Comparison of ENCODE assay signal across 9 mouse cellular contexts in genomic region chr17:32839083-32839802, GRCm38 (mm10). TPM values are rescaled to one million over a fixed set of nuclear protein-coding genes. Genes with fewer than 3 reads are reported as not detected.
DNase-seq lines count a peak whose midpoint lies in the region; ATAC-seq and TF ChIP-seq lines count a peak whose summit lies in the region.
"Had no signal": no experiment of that assay in that cellular context is flagged by ENCODE, and none has a peak within 500 bp of the region (broad histone marks: within the 10 kb centered on the region; RNA-seq: fewer than 3 reads in every experiment).

No protein-coding gene starts in this region.

- no peak overlapping the region for H3ac ChIP-seq in myocyte (ENCODE audit: control insufficient read depth, insufficient read length)

- no peak overlapping the region for H3K9ac ChIP-seq in liver, embryonic 12.5 days
- H3K9ac ChIP-seq in heart, embryonic 15.5 days: no peak overlapping the region

- H3K4me2 ChIP-seq in liver, embryonic 12.5 days: no peak overlapping the region
- H3K4me2 ChIP-seq in heart, embryonic 15.5 days: peak overlapping the region; percentile 20
- H3K4me2 ChIP-seq in myocyte (ENCODE audit: low read depth): peak overlapping the region; percentile 24

- no peaks in the 10 kb centered on the region for H3K36me3 ChIP-seq in liver, embryonic 12.5 days
- H3K36me3 ChIP-seq in heart, embryonic 15.5 days: no peaks in the 10 kb centered on the region
- H3K36me3 ChIP-seq in myocyte (ENCODE audit: control insufficient read depth, insufficient read depth): no peaks in the 10 kb centered on the region

- H3K9me3 ChIP-seq in liver, embryonic 12.5 days (replicated peaks): no peaks in the 10 kb centered on the region
- 0 out of 2 replicates have a peak, but pooled peaks cover 3% of the 10 kb centered on the region for H3K9me3 ChIP-seq in heart, embryonic 15.5 days (replicated peaks)

- H3K27ac ChIP-seq in liver, embryonic 12.5 days: no peak overlapping the region
- H3K27ac ChIP-seq in heart, embryonic 15.5 days: peak overlapping the region; percentile 38; the same call in 1 of the 2 replicates
- H3K27ac ChIP-seq: left cerebral cortex, adult 2 months had no signal

- H3K79me2 ChIP-seq in myocyte (ENCODE audit: control insufficient read depth, insufficient read depth): no peaks in the 10 kb centered on the region

- peak; percentile 13 for DNase-seq in liver
- peak; percentile 11 for DNase-seq in brain, embryonic 14.5 days (ENCODE audit: low read depth)
- no peak for DNase-seq in cerebellum, adult 11-12 months
- DNase-seq in urinary bladder, postnatal 25 days (ENCODE audit: low spot score): no peak
- DNase-seq: cerebellum, adult 11 months had no signal

- no peak for ATAC-seq in liver, embryonic 12.5 days
- ATAC-seq in heart, embryonic 15.5 days (replicated peaks; ENCODE audit: insufficient number of reproducible peaks, insufficient read depth, low FRiP score, low read depth): no peak

- H3K4me3 ChIP-seq in liver, embryonic 12.5 days: no peak overlapping the region
- no peak overlapping the region for H3K4me3 ChIP-seq in heart, embryonic 15.5 days
- no peak overlapping the region for H3K4me3 ChIP-seq in myocyte
- H3K4me3 ChIP-seq: left cerebral cortex, adult 2 months had no signal

- no peaks in the 10 kb centered on the region for H3K4me1 ChIP-seq in liver, embryonic 12.5 days
- H3K4me1 ChIP-seq in heart, embryonic 15.5 days (replicated peaks): peaks cover 2% of the 10 kb centered on the region; the same call in 1 of the 2 replicates

- 47% methylated on average over 15 of the region's 15 CpGs for WGBS in liver, embryonic 12.5 days (ENCODE audit: insufficient replicate concordance)
- WGBS in heart, embryonic 15.5 days: 36% methylated on average over 15 of the region's 15 CpGs

- no peak for TF ChIP-seq POLR2A in brain, embryonic 14.5 days (IDR thresholded peaks at IDR 0.05; ENCODE audit: borderline replicate concordance, extremely low read depth, insufficient read depth, insufficient read length, poor library complexity, severe bottlenecking)
- no peak for TF ChIP-seq POLR2A in myocyte (IDR thresholded peaks at IDR 0.05; ENCODE audit: insufficient read length, low read depth)

- TF ChIP-seq CTCF in brain, embryonic 14.5 days (IDR thresholded peaks at IDR 0.05; ENCODE audit: borderline replicate concordance, extremely low read depth, insufficient read depth, insufficient read length): no peak

- H3K27me3 ChIP-seq in liver, embryonic 12.5 days (replicated peaks): 0 out of 2 replicates have a peak, but pooled peaks cover 3% of the 10 kb centered on the region
- no peaks in the 10 kb centered on the region for H3K27me3 ChIP-seq in heart, embryonic 15.5 days
- no peaks in the 10 kb centered on the region for H3K27me3 ChIP-seq in myocyte (ENCODE audit: control insufficient read depth, insufficient read depth, insufficient read length)

TF ChIP-seq in myocyte, 11 proteins besides CTCF, POLR2A, EP300 and RAD21:
- TF ChIP-seq REST (IDR thresholded peaks at IDR 0.05; ENCODE audit: insufficient read depth, insufficient read length) (no peak), MYOD1 (IDR thresholded peaks at IDR 0.05; ENCODE audit: control insufficient read depth in 1 of 3, insufficient read length in 2 of 3, low read depth in 2 of 3) (no peak), E2F4 (IDR thresholded peaks at IDR 0.05; ENCODE audit: insufficient read depth) (no peak), SRF (IDR thresholded peaks at IDR 0.05; ENCODE audit: control insufficient read depth, insufficient read length, low read depth) (no peak), POLR2AphosphoS2 (IDR thresholded peaks at IDR 0.05; ENCODE audit: insufficient read length, low read depth) (no peak), CEBPB (IDR thresholded peaks at IDR 0.05; ENCODE audit: insufficient read depth, poor library complexity, severe bottlenecking) (no peak), TCF3 (IDR thresholded peaks at IDR 0.05; ENCODE audit: insufficient read length, low read depth) (no peak), MYOG (IDR thresholded peaks at IDR 0.05; ENCODE audit: control insufficient read depth in 1 of 3, insufficient read depth in 1 of 3, insufficient read length in 2 of 3, low read depth in 2 of 3) (no peak)

RNA-seq across cellular contexts. Expression of gene Zfp799, which starts 9.2 kb away (rescaled TPM):
- polyA plus RNA-seq in liver, embryonic 12.5 days (2016; fragmentation: Nextera tagmentation; extraction: Ambion mirVana): 2.5 and 4.0 TPM in 2 replicates
- polyA plus RNA-seq in brain, embryonic 14.5 days (2012; rRNA removed): 18.4 and 19.9 TPM in 2 replicates
- polyA plus RNA-seq in heart, embryonic 15.5 days (2015; fragmentation: Nextera tagmentation; extraction: Ambion mirVana): 6.2 and 8.2 TPM in 2 replicates
- 1.4 TPM for polyA plus RNA-seq in myocyte (2012; fragmentation: generic; extraction: Trizol)

RNA-seq across cellular contexts. Expression of gene Zfp811, which starts 29.5 kb away (rescaled TPM):
- polyA plus RNA-seq in liver, embryonic 12.5 days (2016; fragmentation: Nextera tagmentation; extraction: Ambion mirVana): 0.18 and 0.31 TPM in 2 replicates
- polyA plus RNA-seq in brain, embryonic 14.5 days (2012; rRNA removed): 21.9 and 40.7 TPM in 2 replicates
- 1.1 and 1.3 TPM in 2 replicates for polyA plus RNA-seq in heart, embryonic 15.5 days (2015; fragmentation: Nextera tagmentation; extraction: Ambion mirVana)
- 0.02 TPM for polyA plus RNA-seq in myocyte (2012; fragmentation: generic; extraction: Trizol)

RNA-seq across cellular contexts. Expression of gene Zfp871, which starts 51.2 kb away (rescaled TPM):
- polyA plus RNA-seq in liver, embryonic 12.5 days (2016; fragmentation: Nextera tagmentation; extraction: Ambion mirVana): 15.4 and 16.4 TPM in 2 replicates
- 31.3 and 34.6 TPM in 2 replicates for polyA plus RNA-seq in brain, embryonic 14.5 days (2012; rRNA removed)
- 18.1 and 20.5 TPM in 2 replicates for polyA plus RNA-seq in heart, embryonic 15.5 days (2015; fragmentation: Nextera tagmentation; extraction: Ambion mirVana)
- 1.7 TPM for polyA plus RNA-seq in myocyte (2012; fragmentation: generic; extraction: Trizol)

RNA-seq across cellular contexts. Expression of gene Zfp870, which starts 52.2 kb away (rescaled TPM):
- polyA plus RNA-seq in liver, embryonic 12.5 days (2016; fragmentation: Nextera tagmentation; extraction: Ambion mirVana): 1.8 and 2.8 TPM in 2 replicates
- 4.6 and 5.2 TPM in 2 replicates for polyA plus RNA-seq in brain, embryonic 14.5 days (2012; rRNA removed)
- polyA plus RNA-seq in heart, embryonic 15.5 days (2015; fragmentation: Nextera tagmentation; extraction: Ambion mirVana): 4.5 and 5.5 TPM in 2 replicates
- polyA plus RNA-seq in myocyte (2012; fragmentation: generic; extraction: Trizol): 0.91 TPM

Comparison
In these comparisons a context has a peak if more than half of its experiments do, and no peak if none do; other contexts are left out.
1. DNase-seq: peak in liver (single experiment) and brain, embryonic 14.5 days (single experiment); none in cerebellum, adult 11-12 months (single experiment) and urinary bladder, postnatal 25 days (single experiment).